Mouse (Mus musculus) cortical plate, adult 2 months (tissue): ENCODE data around the gene Hivep3. TPM values are rescaled to one million over a fixed set of nuclear protein-coding genes. Genes with fewer than 3 reads are reported as not detected.
A peak's percentile ranks its signal among the peaks of the same experiment; 100 is the strongest.

Experiments used
- H3K27ac ChIP-seq: fragments of 200-500 bp; 2 replicates; pipeline ENCODE4 v1.5.1; 2012; ENCODE audit warnings: low read length, control low read depth, inconsistent platforms; ENCODE audit not compliant: insufficient read depth
- H3K4me1 ChIP-seq: fragments of 200-500 bp; 2 replicates; pipeline ENCODE4 v1.6.1; 2011; ENCODE audit warnings: low read length; ENCODE audit not compliant: control insufficient read depth, insufficient read depth
- H3K4me3 ChIP-seq: fragments of 200-500 bp; 2 replicates; pipeline ENCODE4 v1.5.1; 2011; ENCODE audit warnings: mild to moderate bottlenecking, low read length, control low read depth; ENCODE audit not compliant: insufficient read depth
- CTCF ChIP-seq: fragments of 200-500 bp; IDR thresholded peaks from 2 replicates; pipeline ENCODE4 v1.5.1; 2011; ENCODE audit warnings: mild to moderate bottlenecking, control low read depth, low read length; ENCODE audit not compliant: insufficient read depth; ENCODE audit errors: extremely low read depth
- POLR2A ChIP-seq: fragments of 200-500 bp; IDR thresholded peaks from 2 replicates; pipeline ENCODE4 v1.6.1; 2011; ENCODE audit warnings: mild to moderate bottlenecking, low read length, control low read depth; ENCODE audit not compliant: insufficient read depth; ENCODE audit errors: extremely low read depth
- polyA plus RNA-seq: library from polyadenylated mRNA; depleted of rRNA; stranded (reverse); fragments of >200 nt; gene quantifications from 2 replicates; pipeline ENCODE4 v1.2.3, GENCODE M21; 2012

Gene Hivep3
- polyA plus RNA-seq, 1 experiment = 48.9 TPM

DNA sequence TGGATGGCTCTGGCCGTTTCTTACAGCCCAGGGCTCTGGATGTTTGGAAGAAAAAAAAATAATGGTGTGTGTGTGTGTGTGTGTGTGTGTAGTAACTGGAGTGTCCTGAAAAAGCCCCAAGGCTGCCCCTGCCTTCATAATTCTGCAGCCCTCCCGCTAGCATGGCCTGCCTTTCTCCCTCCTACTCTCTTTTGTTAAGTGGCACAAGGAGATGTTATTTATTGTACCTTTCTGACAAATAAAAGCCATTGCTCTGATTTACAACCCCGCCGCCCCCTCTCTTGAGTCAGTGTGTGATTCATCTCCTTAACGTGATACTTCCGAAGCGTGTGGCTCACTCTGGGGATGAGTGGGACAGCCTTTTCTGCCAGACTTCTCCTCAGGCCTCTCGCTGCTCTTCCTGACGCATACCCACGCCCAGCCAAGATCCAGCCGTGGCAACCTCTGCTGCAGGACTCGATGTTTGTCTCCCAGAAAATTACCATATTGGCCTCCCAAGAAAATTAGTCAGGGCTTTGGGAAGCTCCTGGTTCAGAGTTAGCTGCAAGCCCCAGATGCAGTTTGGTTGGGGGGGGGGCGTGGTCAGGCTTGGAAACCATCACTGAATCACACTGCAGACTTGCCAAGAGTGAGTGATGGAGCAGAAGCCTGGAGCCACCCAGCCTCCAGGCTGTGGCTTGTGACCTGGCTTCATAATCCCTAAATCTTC lies 199.1 kb downstream of the Hivep3 start:
- peaks cover 8% of the 10 kb centered on the region for H3K4me1 ChIP-seq
- no peak overlapping the region for H3K4me3 ChIP-seq
- TF ChIP-seq POLR2A (no peak), CTCF (no peak)
- no peak overlapping the region for H3K27ac ChIP-seq

DNA sequence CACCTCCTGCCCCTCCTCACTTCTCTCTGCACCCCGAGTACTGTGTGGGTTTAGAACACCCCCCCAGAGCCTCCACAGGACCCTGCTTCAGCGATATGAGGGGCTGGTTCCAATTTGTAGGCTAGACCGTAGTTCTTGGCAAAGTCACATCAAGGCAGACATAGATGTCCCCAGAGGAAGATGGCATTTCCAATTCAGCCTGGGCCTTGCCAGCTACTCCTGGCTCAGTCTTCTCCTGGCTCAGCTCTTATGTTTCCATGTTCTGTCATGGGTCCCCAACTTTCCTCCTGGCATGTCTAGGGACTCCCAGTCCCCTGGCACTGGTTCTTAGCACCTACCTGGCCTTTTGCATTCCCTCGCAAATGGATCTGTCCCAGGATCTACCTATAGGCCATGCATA lies 201.3 kb downstream of the Hivep3 start:
- Histone ChIP-seq H3K4me1 (peaks cover 9% of the 10 kb centered on the region), H3K27ac (no peak overlapping the region), H3K4me3 (no peak overlapping the region)
- no peak for TF ChIP-seq CTCF
- no peak for TF ChIP-seq POLR2A

DNA sequence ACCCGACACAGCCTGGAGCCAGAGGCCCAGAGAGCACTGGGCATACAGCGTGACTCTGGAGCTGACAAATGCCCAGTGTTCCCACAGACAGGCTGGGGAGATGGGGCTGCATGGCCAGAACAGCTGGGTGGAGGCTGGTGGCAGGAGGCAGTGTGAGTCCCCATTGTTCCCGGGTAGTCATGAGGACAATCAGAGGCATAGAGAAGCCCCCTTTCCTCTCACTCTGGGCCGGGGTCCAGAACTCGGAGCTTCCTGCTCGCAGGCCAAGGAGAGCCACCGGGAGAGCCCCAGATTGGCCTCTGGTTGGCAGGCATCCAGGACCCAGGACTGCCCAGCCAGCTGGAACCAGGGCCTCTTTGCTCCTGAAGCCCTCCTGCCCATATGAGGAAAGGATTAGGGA lies 204.3 kb downstream of the Hivep3 start:
- H3K4me3 ChIP-seq = no peak overlapping the region
- H3K27ac ChIP-seq = 0 out of 2 replicates have a peak overlapping the region, but pooled peaks have one; percentile 21
- TF ChIP-seq POLR2A (no peak), CTCF (no peak)
- peaks cover 6% of the 10 kb centered on the region for H3K4me1 ChIP-seq

DNA sequence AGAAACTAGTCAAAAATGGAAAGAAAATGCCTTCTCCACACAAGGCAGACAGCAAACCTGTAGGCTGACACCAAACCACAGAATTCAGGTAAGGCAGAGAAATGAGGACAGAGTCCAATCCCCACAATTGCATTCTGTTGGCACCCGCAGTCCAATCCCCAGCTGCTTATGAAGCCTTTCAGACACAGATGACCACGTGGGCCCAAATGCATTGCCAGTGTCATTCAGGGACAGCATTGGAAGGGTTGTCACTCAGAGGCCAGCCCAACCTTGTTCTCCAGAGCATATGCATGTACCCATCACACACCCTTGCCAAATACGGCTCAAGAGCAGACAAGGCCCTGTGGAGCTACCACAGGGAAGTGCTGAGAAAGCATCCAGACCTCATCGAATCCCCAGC lies 204.9 kb downstream of the Hivep3 start:
- Histone ChIP-seq H3K4me3 (no peak overlapping the region), H3K4me1 (peaks cover 6% of the 10 kb centered on the region), H3K27ac (0 out of 2 replicates have a peak overlapping the region, but pooled peaks have one; percentile 21)
- TF ChIP-seq POLR2A (no peak), CTCF (no peak)

DNA sequence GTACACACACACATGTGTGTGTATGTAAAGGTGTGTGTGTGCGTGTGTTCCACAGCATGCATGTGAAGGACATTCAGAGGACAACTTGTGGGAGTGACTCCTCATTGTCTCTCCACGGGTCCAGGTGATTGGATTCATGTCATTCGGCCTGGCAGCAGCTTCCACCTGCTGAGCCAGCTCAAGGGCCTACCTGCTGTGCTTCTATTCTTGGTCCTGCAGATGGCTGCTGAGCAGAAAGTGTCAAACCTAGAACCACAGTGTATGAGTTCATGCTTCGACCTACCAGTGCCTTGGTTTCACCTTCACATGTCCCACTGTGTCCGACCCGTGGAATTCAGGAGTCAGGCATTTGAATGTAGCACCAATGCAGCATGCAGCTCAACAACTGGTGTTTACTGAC lies 206.2 kb downstream of the Hivep3 start:
- TF ChIP-seq POLR2A = no peak
- TF ChIP-seq CTCF = no peak
- Histone ChIP-seq H3K4me3 (no peak overlapping the region), H3K4me1 (peaks cover 6% of the 10 kb centered on the region), H3K27ac (no peak overlapping the region)

DNA sequence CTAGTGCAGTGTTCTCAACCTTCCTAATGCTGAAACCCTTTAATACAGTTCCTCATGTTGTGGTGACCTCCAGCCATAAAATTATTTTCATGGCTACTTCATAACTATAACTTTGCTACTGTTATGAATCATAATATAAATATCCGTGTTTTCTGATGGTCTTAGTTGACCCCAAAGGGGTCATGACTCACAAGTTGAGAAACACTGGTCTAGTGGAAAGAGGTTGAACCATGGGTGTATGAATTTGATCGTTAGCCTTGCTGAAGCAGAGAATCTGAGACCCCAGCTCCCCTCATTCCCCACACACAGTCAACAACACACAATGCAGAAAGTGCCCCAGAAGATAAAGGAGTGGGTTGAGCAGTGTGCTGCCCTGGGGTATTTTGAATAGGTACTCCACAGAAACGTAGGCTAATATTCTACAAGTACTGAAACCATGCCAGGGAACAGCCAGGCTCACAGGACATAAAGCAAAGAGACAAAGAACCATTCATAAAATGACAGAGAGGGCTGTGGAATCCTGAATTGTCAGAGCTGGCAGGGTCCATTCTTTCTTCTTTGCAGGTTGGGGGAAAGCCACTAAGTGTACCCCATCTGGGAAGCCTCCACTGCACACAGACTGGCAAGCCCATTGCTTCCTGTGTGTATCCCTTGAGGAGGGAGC lies 212.8 kb downstream of the Hivep3 start:
- no peak for TF ChIP-seq POLR2A
- TF ChIP-seq CTCF = no peak
- H3K27ac ChIP-seq = no peak overlapping the region
- H3K4me3 ChIP-seq = no peak overlapping the region
- peaks cover 32% of the 10 kb centered on the region for H3K4me1 ChIP-seq

DNA sequence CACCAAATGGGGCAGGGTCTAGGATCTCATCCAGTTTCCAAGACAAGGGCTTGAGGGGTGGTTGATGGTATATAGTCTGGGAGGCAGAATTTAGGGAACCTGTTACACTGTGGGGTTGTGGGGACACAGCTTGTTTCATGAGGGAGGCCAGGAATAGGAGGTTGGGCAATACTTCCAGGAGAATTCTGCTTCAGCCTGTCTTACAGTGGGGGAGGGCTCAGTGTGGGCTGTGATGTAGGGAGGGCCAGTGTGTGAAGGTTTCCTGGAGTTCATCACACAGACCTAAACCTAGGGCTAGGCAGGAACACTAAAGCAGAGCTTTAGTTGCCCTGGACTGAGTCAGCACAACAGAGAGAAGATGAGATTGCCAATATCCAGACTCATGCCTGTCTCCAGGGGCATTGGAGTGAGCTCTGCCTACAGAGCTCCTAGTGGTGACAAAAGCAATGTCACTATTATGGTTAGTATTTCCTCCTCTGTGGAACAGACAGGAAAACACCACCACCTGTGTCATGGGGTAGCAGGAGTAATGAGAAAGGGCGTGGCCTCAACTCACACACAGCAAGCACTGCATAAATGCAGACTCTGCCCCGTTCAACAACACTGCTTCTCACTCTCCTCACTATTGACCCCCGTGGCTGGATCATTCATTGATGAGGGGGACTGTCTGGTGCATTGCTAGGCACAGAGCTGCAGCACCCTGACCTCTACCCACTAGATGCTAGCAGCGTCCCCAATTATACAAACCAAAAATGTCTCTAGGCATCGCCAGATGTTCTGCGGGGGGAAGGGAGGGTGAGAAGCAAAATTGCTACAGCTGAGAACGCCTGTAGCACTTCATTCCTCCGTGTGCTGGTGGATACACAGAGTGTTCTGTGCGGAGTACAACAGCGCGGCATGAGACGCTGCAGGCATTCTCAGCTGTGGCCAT lies 213.9 kb downstream of the Hivep3 start:
- Histone ChIP-seq H3K4me1 (peaks cover 33% of the 10 kb centered on the region), H3K27ac (0 out of 2 replicates have a peak overlapping the region, but pooled peaks have one; percentile 5), H3K4me3 (no peak overlapping the region)
- no peak for TF ChIP-seq CTCF
- TF ChIP-seq POLR2A = no peak

DNA sequence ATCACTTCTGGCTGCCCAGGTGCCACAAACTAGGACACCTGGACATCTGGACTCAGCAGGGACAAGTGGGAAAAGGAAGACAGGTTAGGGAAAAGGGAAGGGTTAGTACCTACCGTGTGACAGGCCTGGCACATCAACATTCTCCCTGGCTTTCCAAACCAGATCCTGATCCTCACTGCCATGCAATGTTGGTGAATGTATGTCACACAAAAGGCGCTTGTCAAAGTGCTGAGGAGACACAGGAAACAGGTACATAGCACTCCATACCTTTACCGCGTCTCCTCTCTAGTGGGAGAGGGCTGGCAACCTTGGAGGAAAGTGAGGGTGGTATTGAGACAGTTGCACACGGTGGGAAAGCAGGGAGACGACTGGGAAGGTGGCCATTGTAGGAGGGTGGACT lies 214.8 kb downstream of the Hivep3 start:
- Histone ChIP-seq H3K4me3 (no peak overlapping the region), H3K27ac (peak overlapping the region; percentile 5), H3K4me1 (peaks cover 33% of the 10 kb centered on the region)
- no peak for TF ChIP-seq CTCF
- TF ChIP-seq POLR2A = no peak

DNA sequence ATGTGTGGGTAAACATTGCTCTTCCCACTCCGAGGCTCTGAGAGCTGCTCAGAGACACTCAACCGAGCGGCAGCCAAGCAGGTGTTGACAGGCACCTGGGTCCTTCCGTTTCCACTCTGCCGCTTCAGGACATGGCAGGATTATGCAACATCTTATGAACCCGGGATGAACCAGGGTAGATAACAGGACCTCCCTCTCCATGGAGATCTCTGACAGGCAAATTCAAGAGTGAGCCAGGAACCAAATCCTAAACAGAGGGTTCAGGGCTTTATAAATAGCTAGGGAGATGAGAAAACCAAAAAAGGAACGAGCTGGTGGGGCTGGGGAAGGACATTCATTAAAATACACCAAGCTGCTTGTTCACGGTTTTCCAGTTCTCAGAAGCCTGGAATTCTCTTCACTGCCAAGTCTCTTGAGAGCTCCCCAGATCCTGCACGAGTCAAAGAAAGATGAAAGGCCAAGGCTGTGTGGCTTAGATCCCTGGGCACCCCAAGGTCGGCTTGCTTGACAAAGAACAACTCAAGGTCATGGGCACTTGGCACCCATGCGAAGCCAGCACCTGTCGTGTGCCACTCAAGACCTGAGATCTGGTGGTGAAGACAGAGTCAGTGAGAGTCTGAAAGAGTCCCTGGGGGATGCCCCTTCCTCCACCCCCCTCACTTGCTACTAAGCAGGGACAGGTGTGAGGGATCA lies 215.5 kb downstream of the Hivep3 start:
- Histone ChIP-seq H3K27ac (peak overlapping the region; percentile 9), H3K4me1 (peaks cover 33% of the 10 kb centered on the region), H3K4me3 (no peak overlapping the region)
- TF ChIP-seq POLR2A (no peak), CTCF (no peak)
